Mouse (Mus musculus) adrenal gland (tissue): Measurements from ENCODE around the gene Ano10.

ENCODE experiments used
- intact Hi-C: fragments of 180-260 bp; cut with DNase I; formaldehyde crosslinking; loops from one replicate; pipeline ENCODE4 v1.15.1; 2025

Ano10 gene

GRCm38 (mm10) chr9:122205543-122206200, 88.6 kb downstream of the Ano10 start:
- intact Hi-C loops: no loop called here

GRCm38 (mm10) chr9:122204508-122204907, 89.7 kb downstream of the Ano10 start:
- intact Hi-C loops: no loop called here

GRCm38 (mm10) chr9:122199253-122199652, 95.0 kb downstream of the Ano10 start:
- intact Hi-C loops: no loop called here

DNA sequence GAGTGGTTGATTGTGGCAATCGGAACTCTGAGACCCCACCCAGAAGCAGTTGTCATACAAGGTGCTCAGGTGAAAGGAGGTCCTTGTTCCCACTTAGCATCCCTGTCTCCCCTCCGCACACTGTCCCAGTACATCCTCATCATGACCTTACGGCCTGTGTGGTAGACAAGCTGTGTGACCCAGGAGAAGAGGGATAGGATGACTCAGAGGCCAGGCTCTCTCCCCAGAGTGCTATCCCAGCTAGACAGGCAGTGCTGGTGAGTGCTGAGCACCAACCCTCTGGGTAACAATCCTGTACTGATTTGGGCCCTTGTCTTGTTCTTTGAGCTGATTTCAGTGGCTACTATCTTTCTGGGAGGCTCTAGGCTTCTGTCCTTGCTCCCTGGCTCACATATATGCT, 95.6 kb downstream of the Ano10 start:
- intact Hi-C loops: no loop called here

- intact Hi-C loops: no loop called here
Observed at GRCm38 (mm10) chr9:122197021-122197420, 97.2 kb downstream of the Ano10 start.

GRCm38 (mm10) chr9:122195042-122195682, 99.1 kb downstream of the Ano10 start:
- intact Hi-C loops: no loop called here

DNA sequence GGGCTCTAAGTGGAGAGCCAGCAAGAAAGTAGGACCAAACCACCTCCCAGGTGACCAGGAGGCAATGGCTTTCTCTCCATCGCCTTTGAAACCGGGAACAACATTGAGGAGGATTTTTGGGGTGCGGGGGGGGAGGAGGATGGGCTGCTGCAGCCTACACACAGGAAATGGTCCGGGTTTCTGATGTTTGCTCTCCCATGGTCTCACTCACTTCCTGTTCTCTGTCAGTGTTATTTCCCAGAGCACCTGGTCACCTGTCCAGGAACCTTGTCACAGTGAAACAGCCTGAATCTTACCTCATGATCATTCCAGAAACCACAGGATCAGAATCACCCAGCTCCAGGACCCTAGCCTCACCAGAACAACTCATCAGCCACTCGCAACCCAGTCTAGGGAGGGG, 100.4 kb downstream of the Ano10 start:
- intact Hi-C loops: no loop called here

DNA sequence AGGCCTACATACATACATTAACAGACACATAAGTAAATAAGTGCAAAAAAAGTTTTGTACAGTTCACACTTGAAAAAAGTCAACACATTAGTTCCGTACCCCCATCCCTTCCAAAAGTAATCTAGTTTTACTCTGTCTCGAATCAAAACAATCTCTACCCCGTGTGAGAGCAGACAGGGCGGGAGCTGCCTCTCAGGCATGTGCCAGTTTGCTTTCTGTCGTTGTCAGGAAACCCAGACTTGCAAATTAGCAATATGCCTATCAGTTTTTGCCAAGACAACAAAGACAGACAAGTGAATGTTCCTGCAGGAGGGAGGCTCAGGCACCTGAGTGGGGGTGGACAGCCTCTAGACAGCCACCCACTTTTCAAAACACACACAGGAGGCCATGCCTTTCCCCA, 100.9 kb downstream of the Ano10 start:
- intact Hi-C loops: no loop called here

- intact Hi-C loops: no loop called here
Observed at GRCm38 (mm10) chr9:122188724-122189123, 105.5 kb downstream of the Ano10 start.

GRCm38 (mm10) chr9:122187451-122187921, 106.7 kb downstream of the Ano10 start:
- intact Hi-C loops: no loop called here

GRCm38 (mm10) chr9:122186643-122187226, 107.5 kb downstream of the Ano10 start:
- intact Hi-C loops: no loop called here

GRCm38 (mm10) chr9:122185953-122186352, 108.3 kb downstream of the Ano10 start:
- intact Hi-C loops: loop anchor here (1.0 to 2.0 kb wide), 2 partner anchors 67 to 167 kb away; no protein-coding TSS in a partner anchor

- intact Hi-C loops: loop anchor here (1.0 to 2.0 kb wide), 2 partner anchors 66 to 166 kb away; no protein-coding TSS in a partner anchor
Observed at GRCm38 (mm10) chr9:122185061-122185460, 109.2 kb downstream of the Ano10 start.

- intact Hi-C loops: loop anchor here (2.0 kb wide), 1 partner anchor 166 kb away; no protein-coding TSS in a partner anchor
Observed at GRCm38 (mm10) chr9:122184329-122184728, 109.9 kb downstream of the Ano10 start.

GRCm38 (mm10) chr9:122183074-122183473, 111.1 kb downstream of the Ano10 start:
- intact Hi-C loops: no loop called here

DNA sequence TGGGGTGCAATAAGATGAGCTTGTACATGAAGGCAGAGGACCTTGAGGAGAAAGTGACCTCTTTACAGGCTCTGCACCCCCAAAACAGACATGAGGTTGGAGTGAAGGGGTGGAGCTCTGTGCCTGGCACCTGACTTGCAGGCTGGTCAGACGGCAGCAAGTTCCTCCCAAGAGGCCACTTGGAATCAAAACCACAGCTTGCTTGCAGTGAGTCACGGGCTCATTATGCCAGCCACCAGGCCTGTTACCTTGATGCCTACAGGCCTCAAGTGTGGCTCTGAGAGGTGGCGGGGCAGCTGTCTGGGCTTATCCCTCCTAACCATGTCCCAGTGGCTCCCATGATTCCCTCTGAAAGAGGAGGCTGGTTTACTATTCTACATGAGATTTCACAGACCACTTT, 114.1 kb downstream of the Ano10 start:
- intact Hi-C loops: no loop called here

- intact Hi-C loops: no loop called here
Observed at GRCm38 (mm10) chr9:122178427-122178826, 115.8 kb downstream of the Ano10 start.

GRCm38 (mm10) chr9:122177256-122178220, 116.7 kb downstream of the Ano10 start:
- intact Hi-C loops: no loop called here

DNA sequence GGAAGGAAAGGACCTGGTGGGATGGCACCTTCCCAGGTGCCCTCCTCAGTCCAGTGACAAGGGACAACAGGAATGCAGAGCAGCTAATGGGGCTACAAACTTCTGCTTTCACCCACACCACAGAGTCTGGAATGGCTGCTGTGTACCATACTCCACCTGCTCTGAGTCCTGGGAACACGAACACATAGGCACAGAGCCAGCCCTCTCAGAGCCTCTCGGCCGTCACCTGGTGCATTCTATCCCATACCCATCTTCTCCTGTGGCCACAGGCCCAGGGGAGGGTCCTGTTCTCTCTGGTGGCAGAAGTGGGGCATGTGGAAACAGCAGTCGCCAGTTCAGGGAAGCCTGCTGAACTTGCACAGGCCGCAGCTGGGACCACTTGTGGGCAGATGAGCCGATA, 119.5 kb downstream of the Ano10 start:
- intact Hi-C loops: no loop called here

GRCm38 (mm10) chr9:122173405-122174233, 120.6 kb downstream of the Ano10 start:
- intact Hi-C loops: no loop called here
